Mouse (Mus musculus) heart, postnatal 0 days (tissue): ENCODE measurements around the gene Hnrnpu. TPM values are rescaled to one million over a fixed set of nuclear protein-coding genes. Genes with fewer than 3 reads are reported as not detected.

Experiments used
- ATAC-seq: fragments of 200-750 bp; cut with Nextera tagmentation; 2 replicates; pipeline ENCODE4 v1.8.0; 2017; ENCODE audit warnings: low read depth, moderate number of reproducible peaks, moderate library complexity; ENCODE audit not compliant: insufficient read depth
- DNase-seq: peaks from one replicate; pipeline ENCODE4 v3.0.0-alpha.2; 2016; ENCODE audit warnings: low spot score
- H3K27ac ChIP-seq: fragments of 300-500 bp; sonication (generic); 2 replicates; pipeline ENCODE4 v1.5.1; 2014; ENCODE audit warnings: low read depth, mild to moderate bottlenecking
- H3K27me3 ChIP-seq: fragments of 300-500 bp; sonication (generic); 2 replicates; pipeline ENCODE4 v1.6.1; 2014; ENCODE audit warnings: low read length, mixed read lengths; ENCODE audit not compliant: control insufficient read depth, insufficient read depth
- H3K36me3 ChIP-seq: fragments of 300-500 bp; sonication (generic); replicated peaks from 2 replicates; pipeline ENCODE4 v1.6.1; 2014; ENCODE audit warnings: low read length, mixed read lengths; ENCODE audit not compliant: control insufficient read depth, insufficient read depth
- H3K4me1 ChIP-seq: fragments of 300-500 bp; sonication (generic); 2 replicates; pipeline ENCODE4 v1.6.1; 2014; ENCODE audit warnings: antibody characterized with exemption; ENCODE audit not compliant: control insufficient read depth, insufficient read depth
- H3K4me2 ChIP-seq: fragments of 300-500 bp; sonication (generic); 2 replicates; pipeline ENCODE4 v1.6.1; 2014; ENCODE audit warnings: low read depth, mild to moderate bottlenecking, low read length, moderate library complexity
- H3K4me3 ChIP-seq: fragments of 300-500 bp; sonication (generic); 2 replicates; pipeline ENCODE4 v1.5.1; 2014; ENCODE audit warnings: low read depth, low read length
- H3K9ac ChIP-seq: fragments of 300-500 bp; sonication (generic); replicated peaks from 2 replicates; pipeline ENCODE4 v1.6.1; 2014; ENCODE audit warnings: low read depth, low read length, mixed read lengths
- H3K9me3 ChIP-seq: fragments of 300-500 bp; sonication (generic); replicated peaks from 2 replicates; pipeline ENCODE4 v1.6.1; 2016; ENCODE audit warnings: low read length; ENCODE audit not compliant: control insufficient read depth
- CTCF ChIP-seq: IDR thresholded peaks from 2 replicates; pipeline ENCODE4 v1.5.1; 2016; ENCODE audit warnings: antibody characterized with exemption, control low read depth, low read depth
- EP300 ChIP-seq: IDR thresholded peaks from 2 replicates; pipeline ENCODE4 v1.6.1; 2016; ENCODE audit warnings: antibody characterized with exemption, low read depth
- WGBS: fragments of 180-500 bp; shearing (Covaris S2); extraction: QIAGEN DNeasy Blood & Tissue Kit; methylation state at CpG from one replicate; pipeline ENCODE4 v1.1.7; 2014; 5-methylcytosine and 5-hydroxymethylcytosine counted together
- polyA plus RNA-seq: library from polyadenylated mRNA; unstranded; fragments of >200 nt; fragmentation: Nextera tagmentation; extraction: Ambion mirVana; gene quantifications from 2 replicates; pipeline ENCODE4 v1.2.1, GENCODE M21; 2015
- total RNA-seq: library from RNA; depleted of rRNA; stranded (reverse); fragments of >200 nt; gene quantifications from 2 replicates; pipeline ENCODE4 v1.2.3, GENCODE M21; 2014; ENCODE audit warnings: low replicate concordance; rRNA removed

Hnrnpu gene
- total RNA-seq (62.2 and 85.6 TPM in 2 replicates), polyA plus RNA-seq (107 and 109 TPM in 2 replicates)

- Histone ChIP-seq H3K9ac (peak within 1 kb of the TSS; percentile 100), H3K36me3 (peaks cover 20% of the 10 kb centered on the region), H3K4me3 (peak within 1 kb of the TSS; percentile 99), H3K9me3 (no peaks in the 10 kb centered on the region), H3K4me1 (peaks cover 14% of the 10 kb centered on the region), H3K27me3 (no peaks in the 10 kb centered on the region), H3K4me2 (peak within 1 kb of the TSS; percentile 66), H3K27ac (peak within 1 kb of the TSS; percentile 99)
- WGBS: under 1% methylated on average over 69 of the region's 73 CpGs
- peak; percentile 85 for ATAC-seq
- DNase-seq: peak; percentile 94
- TF ChIP-seq CTCF (no peak), EP300 (no peak)
These were observed at the start of gene Hnrnpu for GRCm38 (mm10) chr1:178337551-178338317. Gene Hnrnpu (minus strand): TSS chr1:178337797.

GRCm38 (mm10) chr1:178382165-178382564, 44.6 kb upstream of the Hnrnpu start:
- Histone ChIP-seq H3K4me1 (peaks cover 4% of the 10 kb centered on the region), H3K9me3 (no peaks in the 10 kb centered on the region), H3K9ac (no peak overlapping the region), H3K27me3 (no peaks in the 10 kb centered on the region), H3K4me2 (no peak overlapping the region), H3K36me3 (no peaks in the 10 kb centered on the region), H3K27ac (0 out of 2 replicates have a peak overlapping the region, but pooled peaks have one; percentile 8), H3K4me3 (no peak overlapping the region)
- no peak for ATAC-seq
- no peak for DNase-seq
- no peak for TF ChIP-seq CTCF
- TF ChIP-seq EP300: no peak

GRCm38 (mm10) chr1:178379224-178379623, 41.6 kb upstream of the Hnrnpu start:
- no peak for DNase-seq
- H3K4me2 ChIP-seq: no peak overlapping the region
- 79% methylated on average over 1 of the region's 1 CpGs for WGBS
- H3K4me3 ChIP-seq: no peak overlapping the region
- H3K27me3 ChIP-seq: no peaks in the 10 kb centered on the region
- peaks cover 4% of the 10 kb centered on the region for H3K4me1 ChIP-seq
- no peak for TF ChIP-seq CTCF
- no peak for TF ChIP-seq EP300
- no peak overlapping the region for H3K9ac ChIP-seq
- no peaks in the 10 kb centered on the region for H3K36me3 ChIP-seq
- H3K27ac ChIP-seq: no peak overlapping the region
- no peak for ATAC-seq
- H3K9me3 ChIP-seq: no peaks in the 10 kb centered on the region

GRCm38 (mm10) chr1:178378115-178378514, 40.5 kb upstream of the Hnrnpu start:
- no peaks in the 10 kb centered on the region for H3K27me3 ChIP-seq
- no peak overlapping the region for H3K9ac ChIP-seq
- H3K4me3 ChIP-seq: no peak overlapping the region
- 75% methylated on average over 3 of the region's 3 CpGs for WGBS
- H3K36me3 ChIP-seq: no peaks in the 10 kb centered on the region
- TF ChIP-seq CTCF (no peak), EP300 (no peak)
- H3K4me1 ChIP-seq: peaks cover 4% of the 10 kb centered on the region
- H3K27ac ChIP-seq: no peak overlapping the region
- H3K4me2 ChIP-seq: no peak overlapping the region
- DNase-seq: no peak
- no peaks in the 10 kb centered on the region for H3K9me3 ChIP-seq
- ATAC-seq: no peak

GRCm38 (mm10) chr1:178376907-178377306, 39.3 kb upstream of the Hnrnpu start:
- Histone ChIP-seq H3K36me3 (no peaks in the 10 kb centered on the region), H3K9me3 (no peaks in the 10 kb centered on the region), H3K27me3 (no peaks in the 10 kb centered on the region), H3K9ac (no peak overlapping the region), H3K4me2 (no peak overlapping the region), H3K4me1 (no peaks in the 10 kb centered on the region), H3K4me3 (no peak overlapping the region), H3K27ac (no peak overlapping the region)
- DNase-seq (no peak), ATAC-seq (peak; percentile 24; the same call in 1 of the 2 replicates)
- TF ChIP-seq CTCF (no peak), EP300 (no peak)
- 40% methylated on average over 2 of the region's 2 CpGs for WGBS
